Mouse (Mus musculus) MEL (cell line): Measurements from ENCODE around the gene Cfap46. TPM values are rescaled to one million over a fixed set of nuclear protein-coding genes. Genes with fewer than 3 reads are reported as not detected.
A peak's percentile ranks its signal among the peaks of the same experiment; 100 is the strongest.

Experiments used
- DNase-seq: peaks from one replicate; pipeline ENCODE4 v3.0.0; 2011; ENCODE audit warnings: low read depth, low spot score
- H3K27ac ChIP-seq: 2 replicates; pipeline ENCODE4 v1.5.1; 2012; ENCODE audit warnings: low read depth, mild to moderate bottlenecking, control low read depth, low read length, moderate library complexity; ENCODE audit not compliant: control insufficient read depth
- H3K27me3 ChIP-seq, 2 experiments: fragments of 150-350 bp in 1 of 2; sonication (generic) in 1 of 2; 2 replicates each; pipeline ENCODE4 v1.6.1; 2012; ENCODE audit warnings: low read length in 2 of 2, mild to moderate bottlenecking in 2 of 2, improper control_type of control experiment in 1 of 2, moderate library complexity in 1 of 2; ENCODE audit not compliant: insufficient read depth in 2 of 2, control insufficient read depth in 1 of 2
- H3K36me3 ChIP-seq, 2 experiments: 2 replicates each; pipeline ENCODE4 v1.6.1; 2012 to 2014; ENCODE audit warnings: low read length in 2 of 2, improper control_type of control experiment in 1 of 2, inconsistent platforms in 1 of 2, mild to moderate bottlenecking in 1 of 2; ENCODE audit not compliant: insufficient read depth in 2 of 2, control insufficient read depth in 1 of 2
- H3K4me1 ChIP-seq, 2 experiments: fragments of 150-350 bp in 1 of 2; sonication (generic) in 1 of 2; 2 replicates each; pipeline ENCODE4 v1.6.1; 2012; ENCODE audit warnings: low read length in 2 of 2, improper control_type of control experiment in 1 of 2, mild to moderate bottlenecking in 1 of 2; ENCODE audit not compliant: insufficient read depth in 2 of 2, control insufficient read depth in 1 of 2
- H3K4me3 ChIP-seq, 2 experiments: fragments of 150-350 bp in 1 of 2; sonication (generic) in 1 of 2; 2 replicates each; pipeline ENCODE4 v1.5.1; 2012; ENCODE audit warnings: low read depth in 2 of 2, low read length in 2 of 2, mild to moderate bottlenecking in 2 of 2, moderate library complexity in 2 of 2, control low read depth in 1 of 2, improper control_type of control experiment in 1 of 2; ENCODE audit not compliant: control insufficient read depth in 1 of 2, insufficient read depth in 1 of 2
- H3K79me2 ChIP-seq: 2 replicates; pipeline ENCODE4 v1.6.1; 2012; ENCODE audit warnings: mild to moderate bottlenecking, low read length, moderate library complexity; ENCODE audit not compliant: control insufficient read depth, poor library complexity, insufficient read depth
- H3K9ac ChIP-seq: 2 replicates; pipeline ENCODE4 v1.6.1; 2012; ENCODE audit warnings: low read depth, mild to moderate bottlenecking, control low read depth, low read length, moderate library complexity; ENCODE audit not compliant: control insufficient read depth, poor library complexity, severe bottlenecking
- H3K9me3 ChIP-seq: fragments of 150-350 bp; sonication (generic); replicated peaks from 2 replicates; pipeline ENCODE4 v1.6.1; 2012; ENCODE audit warnings: mild to moderate bottlenecking, low read length, improper control_type of control experiment, moderate library complexity; ENCODE audit not compliant: insufficient read depth
- BHLHE40 ChIP-seq: IDR thresholded peaks from 2 replicates; pipeline ENCODE4 v1.6.1; 2012; ENCODE audit warnings: low read depth, mild to moderate bottlenecking, inconsistent platforms, low read length, improper control_type of control experiment, borderline replicate concordance
- CHD2 ChIP-seq: IDR thresholded peaks from 2 replicates; pipeline ENCODE4 v1.6.1; 2011; ENCODE audit warnings: low read length, improper control_type of control experiment
- CTCF ChIP-seq, 3 experiments: IDR thresholded peaks in 2 of 3; conservative IDR thresholded peaks in 1 of 3; 2 replicates each; pipeline ENCODE4 v1.5.1; 2011 to 2012; ENCODE audit warnings: low read length in 3 of 3, low read depth in 2 of 3, mild to moderate bottlenecking in 2 of 3, improper control_type of control experiment in 1 of 3, inconsistent platforms in 1 of 3, mixed read lengths in 1 of 3, moderate library complexity in 1 of 3; ENCODE audit not compliant: control insufficient read depth in 1 of 3, insufficient read depth in 1 of 3, poor library complexity in 1 of 3, severe bottlenecking in 1 of 3
- ETS1 ChIP-seq: IDR thresholded peaks from 2 replicates; pipeline ENCODE4 v1.6.1; 2012; ENCODE audit warnings: low read depth, mild to moderate bottlenecking, inconsistent platforms, low read length, improper control_type of control experiment, moderate library complexity
- GABPA ChIP-seq: IDR thresholded peaks from 2 replicates; pipeline ENCODE4 v1.6.1; 2012; ENCODE audit warnings: low read depth, mild to moderate bottlenecking, inconsistent platforms, low read length, improper control_type of control experiment, moderate library complexity
- HCFC1 ChIP-seq: IDR thresholded peaks from 2 replicates; pipeline ENCODE4 v1.6.1; 2012; ENCODE audit warnings: low read depth, mild to moderate bottlenecking, inconsistent platforms, low read length, improper control_type of control experiment, moderate library complexity
- MAFK ChIP-seq: IDR thresholded peaks from 2 replicates; pipeline ENCODE4 v1.6.1; 2011; ENCODE audit warnings: low read depth, mild to moderate bottlenecking, low read length, improper control_type of control experiment, borderline replicate concordance
- MYB ChIP-seq: IDR thresholded peaks from 2 replicates; pipeline ENCODE4 v1.6.1; 2011; ENCODE audit warnings: mild to moderate bottlenecking, low read depth, low read length, improper control_type of control experiment
- NRF1 ChIP-seq: IDR thresholded peaks from 2 replicates; pipeline ENCODE4 v1.6.1; 2014; ENCODE audit warnings: low read depth, mild to moderate bottlenecking, inconsistent platforms, low read length, improper control_type of control experiment, moderate library complexity; ENCODE audit not compliant: poor library complexity, insufficient read depth, severe bottlenecking
- RAD21 ChIP-seq: IDR thresholded peaks from 2 replicates; pipeline ENCODE4 v1.6.1; 2011; ENCODE audit warnings: mild to moderate bottlenecking, low read depth, low read length, improper control_type of control experiment
- SIN3A ChIP-seq: IDR thresholded peaks from 2 replicates; pipeline ENCODE4 v1.6.1; 2012; ENCODE audit warnings: low read length, improper control_type of control experiment, inconsistent platforms
- SMC3 ChIP-seq: IDR thresholded peaks from 2 replicates; pipeline ENCODE4 v1.6.1; 2011; ENCODE audit warnings: low read depth, low read length, improper control_type of control experiment
- TAL1 ChIP-seq: IDR thresholded peaks from 2 replicates; pipeline ENCODE4 v1.6.1; 2012; ENCODE audit warnings: mild to moderate bottlenecking, inconsistent platforms, low read length, moderate library complexity, mixed read lengths
- UBTF ChIP-seq: IDR thresholded peaks from 2 replicates; pipeline ENCODE4 v1.6.1; 2012; ENCODE audit warnings: low read depth, mild to moderate bottlenecking, inconsistent platforms, low read length, improper control_type of control experiment, moderate library complexity, borderline replicate concordance; ENCODE audit not compliant: insufficient read depth
- ZC3H11A ChIP-seq: IDR thresholded peaks from 2 replicates; pipeline ENCODE4 v1.6.1; 2012; ENCODE audit warnings: low read depth, mild to moderate bottlenecking, inconsistent platforms, low read length, improper control_type of control experiment
- polyA plus RNA-seq, 2 experiments: library from polyadenylated mRNA; stranded (reverse) in 1 of 2; unstranded in 1 of 2; fragments of >175 nt in 1 of 2; fragments of >200 nt in 1 of 2; gene quantifications; 2 replicates each; pipeline versions ENCODE4 v1.2.1 to v1.2.4; 2012; ENCODE audit warnings: low replicate concordance in 2 of 2, low read depth in 1 of 2; ENCODE audit not compliant: insufficient read length in 2 of 2, insufficient read depth in 1 of 2, missing spikeins in 1 of 2
- total RNA-seq: library from RNA; depleted of rRNA; stranded (reverse); fragments of 300-350 nt; gene quantifications from 2 replicates; pipeline ENCODE4 v1.2.3, GENCODE M21; 2012

Gene Cfap46
- total and polyA plus RNA-seq, 3 experiments, result 0.03 to 0.04 TPM; not detected in 1

GRCm38 (mm10) chr7:139703826-139704199 lies 20.2 kb upstream of the Cfap46 start:
- TF ChIP-seq MYB (no peak), HCFC1 (no peak), ZC3H11A (no peak), CHD2 (no peak), GABPA (no peak), TAL1 (no peak), ETS1 (no peak), NRF1 (no peak), UBTF (no peak), SIN3A (no peak), BHLHE40 (no peak)
- no peak for DNase-seq
- H3K4me3 ChIP-seq, result no peak overlapping the region
- H3K27me3 ChIP-seq, result no peaks in the 10 kb centered on the region
- H3K79me2 ChIP-seq, result no peaks in the 10 kb centered on the region
- H3K4me1 ChIP-seq, result no peaks in the 10 kb centered on the region
- no peaks in the 10 kb centered on the region for H3K9me3 ChIP-seq
- H3K27ac ChIP-seq, result no peak overlapping the region
- H3K36me3 ChIP-seq, result no peaks in the 10 kb centered on the region
- H3K9ac ChIP-seq, result no peak overlapping the region

- Histone ChIP-seq H3K79me2 (no peaks in the 10 kb centered on the region), H3K9ac (no peak overlapping the region), H3K27ac (no peak overlapping the region), H3K36me3 (no peaks in the 10 kb centered on the region), H3K4me1 (no peaks in the 10 kb centered on the region), H3K27me3 (no peaks in the 10 kb centered on the region)
- TF ChIP-seq SMC3, result peak; percentile 70
- TF ChIP-seq ZC3H11A, result peak; percentile 31
- TF ChIP-seq HCFC1, result no peak
- peak; percentile 46 to 73 (median 69) for TF ChIP-seq CTCF (IDR thresholded peaks at IDR 0.05 in 2 of 3, conservative IDR thresholded peaks at IDR 0.05 in 1 of 3; ENCODE audit: control insufficient read depth in 1 of 3, insufficient read depth in 1 of 3, low read depth in 2 of 3, low read length in 3 of 3, poor library complexity in 1 of 3, severe bottlenecking in 1 of 3)
- TF ChIP-seq UBTF, result no peak
- TF ChIP-seq MAFK, result peak; percentile 60; the same call in 1 of the 2 replicates
- TF ChIP-seq RAD21, result peak; percentile 56
- TF ChIP-seq, all 39 proteins: peak for 5
- Histone ChIP-seq H3K4me3 (no peak overlapping the region), H3K9me3 (no peaks in the 10 kb centered on the region)
- peak; percentile 60 for DNase-seq
Observed at GRCm38 (mm10) chr7:139703146-139703825, 19.7 kb upstream of the Cfap46 start.
